Mouse (Mus musculus): ENCODE measurements around the gene Nup210.
A peak's percentile ranks its signal among the peaks of the same experiment; 100 is the strongest.

Gene Nup210

GRCm38 (mm10) chr6:91020810-91021209 lies 95.8 kb downstream of the Nup210 start:
- no peak for DNase-seq (ENCODE audit: low read depth)

GRCm38 (mm10) chr6:91016600-91017230 lies 99.9 kb downstream of the Nup210 start:
- no peak for DNase-seq (ENCODE audit: low read depth)

- DNase-seq (ENCODE audit: low read depth): no peak
Measured at GRCm38 (mm10) chr6:91014198-91014958, 102.3 kb downstream of the Nup210 start.

GRCm38 (mm10) chr6:91012458-91012857 lies 104.2 kb downstream of the Nup210 start:
- DNase-seq (ENCODE audit: low read depth): no peak

GRCm38 (mm10) chr6:91011568-91011967 lies 105.1 kb downstream of the Nup210 start:
- no peak for DNase-seq (ENCODE audit: low read depth)

GRCm38 (mm10) chr6:91008284-91008830 lies 108.3 kb downstream of the Nup210 start:
- DNase-seq (ENCODE audit: low read depth): no peak

- DNase-seq (ENCODE audit: low read depth): no peak
Measured at GRCm38 (mm10) chr6:91007207-91007606, 109.4 kb downstream of the Nup210 start.

- no peak for DNase-seq (ENCODE audit: low read depth)
Measured at GRCm38 (mm10) chr6:91004157-91004556, 112.5 kb downstream of the Nup210 start.

GRCm38 (mm10) chr6:91003310-91003995 lies 113.2 kb downstream of the Nup210 start:
- DNase-seq (ENCODE audit: low read depth): no peak

GRCm38 (mm10) chr6:91001566-91001965 lies 115.1 kb downstream of the Nup210 start:
- no peak for DNase-seq (ENCODE audit: low read depth)

GRCm38 (mm10) chr6:91000819-91001525 lies 115.7 kb downstream of the Nup210 start:
- DNase-seq (ENCODE audit: low read depth): no peak

GRCm38 (mm10) chr6:90999176-90999575 lies 117.5 kb downstream of the Nup210 start:
- DNase-seq (ENCODE audit: low read depth): no peak

- DNase-seq (ENCODE audit: low read depth): no peak
Measured at GRCm38 (mm10) chr6:90997025-90997424, 119.6 kb downstream of the Nup210 start.

- no peak for DNase-seq (ENCODE audit: low read depth)
Measured at GRCm38 (mm10) chr6:90996181-90996580, 120.4 kb downstream of the Nup210 start.

- peak; percentile 68 for DNase-seq (ENCODE audit: low read depth)
Measured at GRCm38 (mm10) chr6:90988648-90989317, 127.8 kb downstream of the Nup210 start, which contains the start of gene Iqsec1. Gene Iqsec1 (minus strand): TSS chr6:90988685.

GRCm38 (mm10) chr6:90988299-90988625 lies 128.4 kb downstream of the Nup210 start:
- no peak for DNase-seq (ENCODE audit: low read depth)

GRCm38 (mm10) chr6:90987561-90988298 lies 128.9 kb downstream of the Nup210 start:
- peak; percentile 11 for DNase-seq (ENCODE audit: low read depth)

GRCm38 (mm10) chr6:90984101-90984500 lies 132.5 kb downstream of the Nup210 start:
- no peak for DNase-seq (ENCODE audit: low read depth)

GRCm38 (mm10) chr6:90974279-90974678 lies 142.3 kb downstream of the Nup210 start:
- no peak for DNase-seq (ENCODE audit: low read depth)

- DNase-seq (ENCODE audit: low read depth): no peak
Measured at GRCm38 (mm10) chr6:90969341-90969871, 147.2 kb downstream of the Nup210 start.
